Mouse (Mus musculus): Measurements from ENCODE around the gene Arhgap22.

DNA sequence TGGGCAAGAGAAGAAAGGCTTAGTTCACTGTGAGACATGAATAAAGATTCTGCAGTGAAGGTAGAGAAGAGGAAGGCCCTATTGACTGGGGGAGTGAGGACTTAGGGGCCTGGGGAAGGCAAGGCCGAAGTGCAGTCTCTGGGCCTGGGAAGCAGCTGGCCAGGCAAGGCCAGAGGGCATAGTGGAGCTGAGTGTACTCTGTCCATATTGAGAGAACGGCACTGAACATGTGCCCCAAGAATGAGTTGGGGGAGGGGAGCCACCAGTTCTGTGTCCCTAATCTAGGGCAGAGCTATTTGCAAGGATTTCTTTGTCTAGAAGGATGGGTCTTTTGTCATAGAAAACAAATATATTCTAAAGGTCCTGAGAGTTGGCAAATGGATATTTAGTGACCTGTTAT is 86.8 kb downstream of the Arhgap22 start:
- TF ChIP-seq CTCF (conservative IDR thresholded peaks at IDR 0.05; ENCODE audit: insufficient read depth, insufficient read length, low read depth, low read length): no peak
- TF ChIP-seq POLR2A (IDR thresholded peaks at IDR 0.05; ENCODE audit: low read depth, low read length): no peak
